Mouse (Mus musculus): Measurements from ENCODE around the gene Map1lc3a. TPM values are rescaled to one million over a fixed set of nuclear protein-coding genes. Genes with fewer than 3 reads are reported as not detected.

Map1lc3a gene
- 68.0 and 83.2 TPM in 2 replicates for polyA plus RNA-seq (2015; fragmentation: Nextera tagmentation; extraction: Ambion mirVana)

DNA sequence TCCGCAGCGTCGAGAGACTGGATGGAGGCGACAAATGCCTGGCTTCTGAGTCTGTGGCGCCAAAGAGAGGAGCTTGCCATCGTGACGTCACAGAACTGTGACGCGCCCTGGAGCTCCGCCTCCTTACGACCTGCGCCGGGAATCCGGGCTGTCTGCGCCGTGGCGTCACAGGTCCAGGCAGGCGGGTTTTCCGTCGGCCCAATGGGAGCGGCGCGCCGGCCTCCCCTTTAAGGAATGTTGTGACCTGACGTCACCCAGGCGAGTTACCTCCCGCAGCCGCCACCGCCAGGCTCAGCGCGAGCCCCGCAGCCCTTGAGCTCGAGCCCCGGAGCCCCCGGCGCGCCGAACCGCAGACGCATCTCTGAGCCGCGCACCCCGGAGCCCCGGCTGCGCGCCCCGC, at the start of gene Map1lc3a:
Map1lc3a (plus strand) TSS at position 103 of the 400 bp plus-strand sequence.
- ATAC-seq = peak; percentile 94
- whole genome bisulfite sequencing (ENCODE audit: insufficient replicate concordance) = under 1% methylated on average over 47 of the region's 47 CpGs
- Histone ChIP-seq H3K4me2 (ENCODE audit: low read depth, low read length) (peak within 1 kb of the TSS; percentile 85), H3K27ac (ENCODE audit: low read depth) (peak within 1 kb of the TSS; percentile 80), H3K4me3 (ENCODE audit: low read depth, low read length) (peak within 1 kb of the TSS; percentile 81), H3K36me3 (replicated peaks; ENCODE audit: insufficient read depth, low read length) (no peaks in the 10 kb centered on the region), H3K27me3 (ENCODE audit: insufficient read depth, low read length) (no peaks in the 10 kb centered on the region), H3K4me1 (ENCODE audit: insufficient read depth) (peaks cover 7% of the 10 kb centered on the region), H3K9ac (replicated peaks) (peak within 1 kb of the TSS; percentile 74), H3K9me3 (ENCODE audit: low read length) (no peaks in the 10 kb centered on the region)
- DNase-seq = peak; percentile 95
- TF ChIP-seq EP300 (IDR thresholded peaks at IDR 0.05; ENCODE audit: low read depth) (no peak), CTCF (IDR thresholded peaks at IDR 0.05; ENCODE audit: low read depth) (no peak)

- ATAC-seq (peak; percentile 69), DNase-seq (no peak)
- Histone ChIP-seq H3K27ac (ENCODE audit: low read depth) (no peak overlapping the region), H3K4me3 (ENCODE audit: low read depth, low read length) (peak overlapping the region; percentile 81), H3K9me3 (ENCODE audit: low read length) (no peaks in the 10 kb centered on the region), H3K4me2 (ENCODE audit: low read depth, low read length) (peak overlapping the region; percentile 68), H3K9ac (replicated peaks) (peak overlapping the region; percentile 86), H3K36me3 (replicated peaks; ENCODE audit: insufficient read depth, low read length) (no peaks in the 10 kb centered on the region), H3K27me3 (ENCODE audit: insufficient read depth, low read length) (no peaks in the 10 kb centered on the region), H3K4me1 (ENCODE audit: insufficient read depth) (peaks cover 23% of the 10 kb centered on the region)
- 8% methylated on average over 13 of the region's 13 CpGs for WGBS (ENCODE audit: insufficient replicate concordance)
- no peak for TF ChIP-seq CTCF (IDR thresholded peaks at IDR 0.05; ENCODE audit: low read depth)
- TF ChIP-seq EP300 (IDR thresholded peaks at IDR 0.05; ENCODE audit: low read depth) = no peak
Observed at GRCm38 (mm10) chr2:155235746-155236361, 40.2 kb upstream of the Map1lc3a start.

- peak within 1 kb of the TSS; percentile 81 for H3K4me3 ChIP-seq (ENCODE audit: low read depth, low read length)
- ATAC-seq (peak; percentile 98), DNase-seq (peak; percentile 97)
- peak within 1 kb of the TSS; percentile 68 for H3K4me2 ChIP-seq (ENCODE audit: low read depth, low read length)
- WGBS (ENCODE audit: insufficient replicate concordance) = under 1% methylated on average over 50 of the region's 50 CpGs
- H3K27me3 ChIP-seq (ENCODE audit: insufficient read depth, low read length) = no peaks in the 10 kb centered on the region
- TF ChIP-seq CTCF (IDR thresholded peaks at IDR 0.05; ENCODE audit: low read depth) = peak; percentile 26; the same call in 1 of the 2 replicates
- no peak for TF ChIP-seq EP300 (IDR thresholded peaks at IDR 0.05; ENCODE audit: low read depth)
- H3K9ac ChIP-seq (replicated peaks) = peak within 1 kb of the TSS; percentile 86
- no peaks in the 10 kb centered on the region for H3K36me3 ChIP-seq (replicated peaks; ENCODE audit: insufficient read depth, low read length)
- peaks cover 24% of the 10 kb centered on the region for H3K4me1 ChIP-seq (ENCODE audit: insufficient read depth)
- H3K27ac ChIP-seq (ENCODE audit: low read depth) = peak within 1 kb of the TSS; percentile 70
- no peaks in the 10 kb centered on the region for H3K9me3 ChIP-seq (ENCODE audit: low read length)
Observed at GRCm38 (mm10) chr2:155236362-155236992, 39.6 kb upstream of the Map1lc3a start, which contains the start of gene Dynlrb1. Dynlrb1 (plus strand) TSS chr2:155236533.

DNA sequence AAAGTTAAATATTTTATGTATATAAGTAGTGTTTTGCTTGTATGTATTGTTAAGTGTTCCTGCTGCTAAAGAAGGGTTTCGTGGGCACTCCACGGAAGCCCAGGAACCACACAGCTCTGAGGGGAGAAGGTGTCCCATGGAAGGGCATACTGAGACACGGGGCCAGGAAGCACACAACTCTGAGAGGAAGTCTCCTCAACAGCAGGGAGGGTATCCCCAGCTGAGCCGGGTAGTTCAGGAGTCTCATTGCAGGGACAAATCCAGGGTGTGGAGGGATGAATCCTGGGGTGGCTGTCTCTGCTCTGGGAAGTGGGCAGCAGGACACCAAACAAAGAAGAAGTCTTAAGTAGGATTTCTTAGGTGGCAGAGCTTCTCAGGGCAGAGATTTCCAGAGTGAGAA, 38.8 kb upstream of the Map1lc3a start:
- H3K4me1 ChIP-seq (ENCODE audit: insufficient read depth) = peaks cover 26% of the 10 kb centered on the region
- peak overlapping the region; percentile 13; the same call in 1 of the 2 replicates for H3K27ac ChIP-seq (ENCODE audit: low read depth)
- H3K9me3 ChIP-seq (ENCODE audit: low read length) = no peaks in the 10 kb centered on the region
- no peak for ATAC-seq
- peak overlapping the region; percentile 86 for H3K9ac ChIP-seq (replicated peaks)
- H3K4me2 ChIP-seq (ENCODE audit: low read depth, low read length) = peak overlapping the region; percentile 68
- no peaks in the 10 kb centered on the region for H3K27me3 ChIP-seq (ENCODE audit: insufficient read depth, low read length)
- 8% methylated on average over 4 of the region's 4 CpGs for WGBS (ENCODE audit: insufficient replicate concordance)
- no peaks in the 10 kb centered on the region for H3K36me3 ChIP-seq (replicated peaks; ENCODE audit: insufficient read depth, low read length)
- DNase-seq = no peak
- TF ChIP-seq EP300 (IDR thresholded peaks at IDR 0.05; ENCODE audit: low read depth) = no peak
- no peak for TF ChIP-seq CTCF (IDR thresholded peaks at IDR 0.05; ENCODE audit: low read depth)
- peak overlapping the region; percentile 81 for H3K4me3 ChIP-seq (ENCODE audit: low read depth, low read length)

- Histone ChIP-seq H3K27ac (ENCODE audit: low read depth) (no peak overlapping the region), H3K27me3 (ENCODE audit: insufficient read depth, low read length) (no peaks in the 10 kb centered on the region), H3K4me3 (ENCODE audit: low read depth, low read length) (no peak overlapping the region), H3K36me3 (replicated peaks; ENCODE audit: insufficient read depth, low read length) (peaks cover 17% of the 10 kb centered on the region), H3K9ac (replicated peaks) (no peak overlapping the region), H3K4me2 (ENCODE audit: low read depth, low read length) (no peak overlapping the region), H3K4me1 (ENCODE audit: insufficient read depth) (peaks cover 22% of the 10 kb centered on the region), H3K9me3 (ENCODE audit: low read length) (no peaks in the 10 kb centered on the region)
- WGBS (ENCODE audit: insufficient replicate concordance) = 70% methylated on average over 4 of the region's 4 CpGs
- DNase-seq (peak; percentile 49), ATAC-seq (peak; percentile 42)
- no peak for TF ChIP-seq EP300 (IDR thresholded peaks at IDR 0.05; ENCODE audit: low read depth)
- peak; percentile 64 for TF ChIP-seq CTCF (IDR thresholded peaks at IDR 0.05; ENCODE audit: low read depth)
Observed at GRCm38 (mm10) chr2:155240915-155241314, 35.2 kb upstream of the Map1lc3a start.

DNA sequence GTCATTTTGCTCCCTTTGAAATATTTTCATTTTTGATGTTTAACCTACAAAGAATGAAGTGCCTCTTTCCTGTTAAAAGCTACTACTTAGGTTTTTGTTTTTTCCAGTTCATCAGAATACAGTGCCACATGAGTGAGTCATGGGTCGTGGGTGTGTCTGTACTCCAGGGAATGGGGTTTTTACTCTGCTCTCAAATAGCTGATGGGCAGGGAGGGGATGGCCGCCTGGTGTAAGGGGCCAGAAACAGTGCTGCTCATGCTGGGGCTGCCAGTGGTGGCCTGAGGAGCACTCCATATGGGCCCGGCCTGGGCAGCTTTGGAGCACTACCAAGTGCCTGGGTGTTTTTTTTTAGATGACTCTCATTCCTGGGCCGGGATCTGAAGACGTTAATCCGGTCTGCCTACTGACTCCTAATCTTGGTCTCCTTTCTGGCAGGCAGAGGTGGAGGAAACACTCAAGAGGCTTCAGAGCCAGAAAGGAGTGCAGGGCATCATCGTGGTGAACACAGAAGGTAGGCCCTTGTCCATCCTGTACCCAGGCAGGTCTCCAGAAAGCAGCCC, 33.7 kb upstream of the Map1lc3a start:
- TF ChIP-seq CTCF (IDR thresholded peaks at IDR 0.05; ENCODE audit: low read depth) = no peak
- no peak for TF ChIP-seq EP300 (IDR thresholded peaks at IDR 0.05; ENCODE audit: low read depth)
- H3K4me1 ChIP-seq (ENCODE audit: insufficient read depth) = peaks cover 19% of the 10 kb centered on the region
- no peak overlapping the region for H3K4me2 ChIP-seq (ENCODE audit: low read depth, low read length)
- peaks cover 25% of the 10 kb centered on the region for H3K36me3 ChIP-seq (replicated peaks; ENCODE audit: insufficient read depth, low read length)
- ATAC-seq (no peak), DNase-seq (no peak)
- no peaks in the 10 kb centered on the region for H3K27me3 ChIP-seq (ENCODE audit: insufficient read depth, low read length)
- H3K9ac ChIP-seq (replicated peaks) = no peak overlapping the region
- H3K4me3 ChIP-seq (ENCODE audit: low read depth, low read length) = no peak overlapping the region
- no peak overlapping the region for H3K27ac ChIP-seq (ENCODE audit: low read depth)
- H3K9me3 ChIP-seq (ENCODE audit: low read length) = no peaks in the 10 kb centered on the region
- 79% methylated on average over 7 of the region's 7 CpGs for WGBS (ENCODE audit: insufficient replicate concordance)

Measured in liver, postnatal 0 days (tissue).